Mouse (Mus musculus) CH12.LX (cell line): ENCODE results near the gene Gprasp1.
"Not testable (repeated sequence)": the region's sequence is repeated elsewhere in the genome, so short reads cannot be mapped to it uniquely, and the experiment has no call there.

Source experiments
- CTCF ChIP-seq, 2 experiments: IDR thresholded peaks in 1 of 2; conservative IDR thresholded peaks in 1 of 2; 2 replicates each; pipeline ENCODE4 v1.5.1; 2011 to 2012; ENCODE audit warnings: low read depth in 2 of 2, low read length in 2 of 2, improper control_type of control experiment in 1 of 2, inconsistent platforms in 1 of 2, mild to moderate bottlenecking in 1 of 2, moderate library complexity in 1 of 2
- JUND ChIP-seq: conservative IDR thresholded peaks from 2 replicates; pipeline ENCODE4 v1.6.1; 2011; ENCODE audit warnings: low read depth, low read length, improper control_type of control experiment
- MYC ChIP-seq: IDR thresholded peaks from 2 replicates; pipeline ENCODE4 v1.6.1; 2011; ENCODE audit warnings: low read depth, mild to moderate bottlenecking, improper control_type of control experiment, low read length
- POLR2A ChIP-seq: IDR thresholded peaks from 2 replicates; pipeline ENCODE4 v1.6.1; 2011; ENCODE audit warnings: low read depth, mild to moderate bottlenecking, improper control_type of control experiment, low read length
- SIN3A ChIP-seq: IDR thresholded peaks from 2 replicates; pipeline ENCODE4 v1.6.1; 2012; ENCODE audit warnings: low read length, improper control_type of control experiment, inconsistent platforms
- SMC3 ChIP-seq: IDR thresholded peaks from 2 replicates; pipeline ENCODE4 v1.6.1; 2011; ENCODE audit warnings: low read depth, low read length, improper control_type of control experiment

- not testable (repeated sequence) for TF ChIP-seq MYC; JUND; POLR2A; SMC3; CTCF (conservative IDR thresholded peaks at IDR 0.05 in 1 of 2, IDR thresholded peaks at IDR 0.05 in 1 of 2; ENCODE audit: low read depth in 2 of 2, low read length in 2 of 2); SIN3A
Observed at GRCm38 (mm10) chrX:135795591-135796304, 53.2 kb downstream of the Gprasp1 start.
